Mouse (Mus musculus) brain, embryonic 14.5 days (tissue): ENCODE data around the gene Cxcl9.

Source experiments
- CTCF ChIP-seq: fragments of 200-500 bp; IDR thresholded peaks from 2 replicates; pipeline ENCODE4 v1.5.1; 2012; ENCODE audit warnings: inconsistent platforms, mild to moderate bottlenecking, moderate library complexity, borderline replicate concordance; ENCODE audit not compliant: insufficient read depth, insufficient read length; ENCODE audit errors: extremely low read depth
- POLR2A ChIP-seq: fragments of 200-500 bp; IDR thresholded peaks from 2 replicates; pipeline ENCODE4 v1.6.1; 2012; ENCODE audit warnings: mild to moderate bottlenecking, inconsistent platforms, borderline replicate concordance; ENCODE audit not compliant: poor library complexity, insufficient read depth, insufficient read length, severe bottlenecking; ENCODE audit errors: extremely low read depth

DNA sequence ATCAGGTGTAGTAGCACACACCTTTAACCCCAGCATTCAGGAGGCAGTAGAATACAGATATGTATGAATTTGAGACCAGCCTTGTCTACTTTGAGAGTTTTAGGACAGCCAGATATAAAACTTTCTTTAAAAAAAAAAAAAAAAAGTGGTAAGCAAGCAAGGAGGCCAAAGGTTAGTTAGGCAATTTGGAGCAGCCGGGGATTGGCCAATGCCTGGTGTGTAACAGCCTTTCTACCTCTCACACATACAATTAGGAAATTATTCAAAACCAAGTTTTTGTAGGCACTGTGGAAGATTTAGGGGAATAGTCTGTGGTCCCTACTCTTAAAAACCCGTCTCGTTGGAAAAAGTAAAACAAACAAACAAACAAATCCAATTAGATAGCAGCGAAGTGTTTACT lies 5.3 kb downstream of the Cxcl9 start:
- TF ChIP-seq POLR2A (no peak), CTCF (no peak)
